Mouse (Mus musculus) midbrain, embryonic 13.5 days (tissue): ENCODE data around the gene Gm20532. TPM values are rescaled to one million over a fixed set of nuclear protein-coding genes. Genes with fewer than 3 reads are reported as not detected.

Source experiments
- ATAC-seq: fragments of 200-750 bp; cut with Nextera tagmentation; 2 replicates; pipeline ENCODE4 v1.8.0; 2017; ENCODE audit warnings: mild to moderate bottlenecking, moderate TSS enrichment, moderate library complexity
- H3K27ac ChIP-seq: fragments of 300-500 bp; sonication (generic); 2 replicates; pipeline ENCODE4 v1.5.1; 2015; ENCODE audit warnings: inconsistent platforms, mild to moderate bottlenecking, moderate library complexity
- H3K27me3 ChIP-seq: fragments of 300-500 bp; sonication (generic); 2 replicates; pipeline ENCODE4 v1.6.1; 2015; ENCODE audit warnings: mild to moderate bottlenecking, inconsistent platforms
- H3K36me3 ChIP-seq: fragments of 300-500 bp; sonication (generic); 2 replicates; pipeline ENCODE4 v1.6.1; 2015; ENCODE audit warnings: mild to moderate bottlenecking, inconsistent platforms
- H3K4me1 ChIP-seq: fragments of 300-500 bp; sonication (generic); replicated peaks from 2 replicates; pipeline ENCODE4 v1.6.1; 2015; ENCODE audit warnings: inconsistent platforms
- H3K4me2 ChIP-seq: fragments of 300-500 bp; sonication (generic); replicated peaks from 2 replicates; pipeline ENCODE4 v1.6.1; 2015; ENCODE audit warnings: moderate library complexity, mild to moderate bottlenecking, inconsistent platforms
- H3K4me3 ChIP-seq: fragments of 300-500 bp; sonication (generic); replicated peaks from 2 replicates; pipeline ENCODE4 v1.5.1; 2015; ENCODE audit warnings: mild to moderate bottlenecking, inconsistent platforms
- H3K9ac ChIP-seq: fragments of 300-500 bp; sonication (generic); replicated peaks from 2 replicates; pipeline ENCODE4 v1.6.1; 2015; ENCODE audit warnings: mild to moderate bottlenecking, inconsistent platforms
- H3K9me3 ChIP-seq: fragments of 300-500 bp; sonication (generic); 2 replicates; pipeline ENCODE4 v1.6.1; 2016; ENCODE audit warnings: mild to moderate bottlenecking, inconsistent platforms
- WGBS: fragments of 180-500 bp; shearing (Covaris S2); methylation state at CpG from one replicate; pipeline ENCODE4 v1.1.7; 2015; 5-methylcytosine and 5-hydroxymethylcytosine counted together
- polyA plus RNA-seq: library from polyadenylated mRNA; unstranded; fragments of >200 nt; fragmentation: Nextera tagmentation; extraction: Ambion mirVana; gene quantifications from 2 replicates; pipeline ENCODE4 v1.2.1, GENCODE M21; 2015

Gm20532 gene
- polyA plus RNA-seq, 1 experiment from 2014 or later: not detected

GRCm38 (mm10) chr2:26611054-26611453 is 24.6 kb downstream of the Gm20532 start:
- H3K4me2 ChIP-seq: no peak overlapping the region
- no peaks in the 10 kb centered on the region for H3K36me3 ChIP-seq
- H3K4me3 ChIP-seq: no peak overlapping the region
- H3K27ac ChIP-seq: no peak overlapping the region
- H3K27me3 ChIP-seq: peaks cover 4% of the 10 kb centered on the region
- H3K4me1 ChIP-seq: peaks cover 5% of the 10 kb centered on the region; the same call in 1 of the 2 replicates
- no peaks in the 10 kb centered on the region for H3K9me3 ChIP-seq
- no peak overlapping the region for H3K9ac ChIP-seq
- ATAC-seq: no peak

GRCm38 (mm10) chr2:26611896-26612295 is 25.5 kb downstream of the Gm20532 start:
- H3K9me3 ChIP-seq: no peaks in the 10 kb centered on the region
- H3K27ac ChIP-seq: no peak overlapping the region
- no peak overlapping the region for H3K9ac ChIP-seq
- no peaks in the 10 kb centered on the region for H3K36me3 ChIP-seq
- ATAC-seq: no peak
- H3K27me3 ChIP-seq: no peaks in the 10 kb centered on the region
- H3K4me3 ChIP-seq: no peak overlapping the region
- H3K4me1 ChIP-seq: peaks cover 3% of the 10 kb centered on the region; the same call in 1 of the 2 replicates
- H3K4me2 ChIP-seq: no peak overlapping the region

GRCm38 (mm10) chr2:26614903-26615302 is 28.5 kb downstream of the Gm20532 start:
- H3K27ac ChIP-seq: no peak overlapping the region
- 80% methylated on average over 5 of the region's 5 CpGs for WGBS
- ATAC-seq: no peak

GRCm38 (mm10) chr2:26615459-26616124 is 29.2 kb downstream of the Gm20532 start:
- H3K4me3 ChIP-seq: no peak overlapping the region
- H3K9ac ChIP-seq: no peak overlapping the region
- no peak for ATAC-seq

More at GRCm38 (mm10) chr2:26614903-26615302, 28.5 kb downstream of the Gm20532 start:
- Histone ChIP-seq H3K4me3 (no peak overlapping the region), H3K9ac (no peak overlapping the region), H3K36me3 (no peaks in the 10 kb centered on the region), H3K9me3 (no peaks in the 10 kb centered on the region), H3K27me3 (no peaks in the 10 kb centered on the region), H3K4me1 (no peaks in the 10 kb centered on the region), H3K4me2 (no peak overlapping the region)

GRCm38 (mm10) chr2:26617331-26617730 is 30.9 kb downstream of the Gm20532 start:
- H3K4me1 ChIP-seq: no peaks in the 10 kb centered on the region
- H3K4me2 ChIP-seq: no peak overlapping the region
- H3K4me3 ChIP-seq: no peak overlapping the region
- WGBS: 81% methylated on average over 6 of the region's 6 CpGs
- H3K9ac ChIP-seq: no peak overlapping the region
- H3K9me3 ChIP-seq: no peaks in the 10 kb centered on the region
- ATAC-seq: no peak
- no peak overlapping the region for H3K27ac ChIP-seq
- no peaks in the 10 kb centered on the region for H3K27me3 ChIP-seq
- no peaks in the 10 kb centered on the region for H3K36me3 ChIP-seq

More at GRCm38 (mm10) chr2:26615459-26616124, 29.2 kb downstream of the Gm20532 start:
- Histone ChIP-seq H3K4me1 (no peaks in the 10 kb centered on the region), H3K4me2 (no peak overlapping the region), H3K27me3 (no peaks in the 10 kb centered on the region), H3K9me3 (no peaks in the 10 kb centered on the region), H3K27ac (no peak overlapping the region), H3K36me3 (no peaks in the 10 kb centered on the region)
- 88% methylated on average over 4 of the region's 4 CpGs for WGBS

- Histone ChIP-seq H3K36me3 (no peaks in the 10 kb centered on the region), H3K4me2 (no peak overlapping the region), H3K27ac (no peak overlapping the region), H3K9ac (no peak overlapping the region), H3K4me1 (no peaks in the 10 kb centered on the region), H3K27me3 (no peaks in the 10 kb centered on the region), H3K4me3 (no peak overlapping the region), H3K9me3 (no peaks in the 10 kb centered on the region)
- 62% methylated on average over 7 of the region's 7 CpGs for WGBS
- ATAC-seq: no peak
Measured at GRCm38 (mm10) chr2:26617928-26618327, 31.5 kb downstream of the Gm20532 start.

- Histone ChIP-seq H3K9me3 (no peaks in the 10 kb centered on the region), H3K27me3 (no peaks in the 10 kb centered on the region), H3K4me3 (no peak overlapping the region), H3K36me3 (no peaks in the 10 kb centered on the region), H3K4me2 (no peak overlapping the region), H3K4me1 (no peaks in the 10 kb centered on the region), H3K9ac (no peak overlapping the region), H3K27ac (no peak overlapping the region)
- ATAC-seq: no peak
- 47% methylated on average over 2 of the region's 2 CpGs for WGBS
Measured at GRCm38 (mm10) chr2:26621246-26621645, 34.8 kb downstream of the Gm20532 start.

GRCm38 (mm10) chr2:26622984-26623383 is 36.5 kb downstream of the Gm20532 start:
- H3K9ac ChIP-seq: 0 out of 2 replicates have a peak overlapping the region, but pooled peaks have one; percentile 6
- peaks cover 8% of the 10 kb centered on the region for H3K4me1 ChIP-seq
- ATAC-seq: no peak
- H3K9me3 ChIP-seq: no peaks in the 10 kb centered on the region
- H3K27ac ChIP-seq: no peak overlapping the region
- H3K4me2 ChIP-seq: no peak overlapping the region
- no peaks in the 10 kb centered on the region for H3K36me3 ChIP-seq
- WGBS: 60% methylated on average over 5 of the region's 5 CpGs
- H3K27me3 ChIP-seq: no peaks in the 10 kb centered on the region
- no peak overlapping the region for H3K4me3 ChIP-seq

- H3K27me3 ChIP-seq: no peaks in the 10 kb centered on the region
- WGBS: 92% methylated on average over 3 of the region's 3 CpGs
- no peak overlapping the region for H3K27ac ChIP-seq
- no peak overlapping the region for H3K9ac ChIP-seq
- no peak overlapping the region for H3K4me2 ChIP-seq
- no peaks in the 10 kb centered on the region for H3K9me3 ChIP-seq
- H3K4me3 ChIP-seq: no peak overlapping the region
- H3K36me3 ChIP-seq: no peaks in the 10 kb centered on the region
- no peak for ATAC-seq
- peaks cover 26% of the 10 kb centered on the region for H3K4me1 ChIP-seq
Measured at GRCm38 (mm10) chr2:26625419-26625818, 39.0 kb downstream of the Gm20532 start.

GRCm38 (mm10) chr2:26626081-26626480 is 39.6 kb downstream of the Gm20532 start:
- H3K27ac ChIP-seq: no peak overlapping the region
- no peak for ATAC-seq
- peaks cover 33% of the 10 kb centered on the region for H3K4me1 ChIP-seq
- H3K9ac ChIP-seq: no peak overlapping the region
- 69% methylated on average over 3 of the region's 3 CpGs for WGBS
- no peak overlapping the region for H3K4me2 ChIP-seq
- no peaks in the 10 kb centered on the region for H3K9me3 ChIP-seq
- no peaks in the 10 kb centered on the region for H3K36me3 ChIP-seq
- no peak overlapping the region for H3K4me3 ChIP-seq
- H3K27me3 ChIP-seq: no peaks in the 10 kb centered on the region

- H3K36me3 ChIP-seq: 0 out of 2 replicates have a peak, but pooled peaks cover 5% of the 10 kb centered on the region
- peak within 1 kb of the TSS; percentile 93 for H3K4me2 ChIP-seq
- peak; percentile 81 for ATAC-seq
- peaks cover 53% of the 10 kb centered on the region for H3K4me1 ChIP-seq
- H3K9me3 ChIP-seq: no peaks in the 10 kb centered on the region
- WGBS: under 1% methylated on average over 69 of the region's 70 CpGs
- peak within 1 kb of the TSS; percentile 83 for H3K27ac ChIP-seq
- peak within 1 kb of the TSS; percentile 88 for H3K9ac ChIP-seq
- H3K27me3 ChIP-seq: no peaks in the 10 kb centered on the region
- H3K4me3 ChIP-seq: peak within 1 kb of the TSS; percentile 60
Measured at GRCm38 (mm10) chr2:26627921-26628739, 41.7 kb downstream of the Gm20532 start, which contains the start of gene Fam69b. Fam69b (plus strand) TSS chr2:26628457.

- peak overlapping the region; percentile 60 for H3K4me3 ChIP-seq
- no peaks in the 10 kb centered on the region for H3K9me3 ChIP-seq
- H3K9ac ChIP-seq: peak overlapping the region; percentile 88
- H3K4me2 ChIP-seq: peak overlapping the region; percentile 93
- peaks cover 61% of the 10 kb centered on the region for H3K4me1 ChIP-seq
- WGBS: 16% methylated on average over 5 of the region's 5 CpGs
- peaks cover 5% of the 10 kb centered on the region for H3K36me3 ChIP-seq
- peak overlapping the region; percentile 83 for H3K27ac ChIP-seq
- peak; percentile 72 for ATAC-seq
- H3K27me3 ChIP-seq: no peaks in the 10 kb centered on the region
Measured at GRCm38 (mm10) chr2:26628792-26629437, 42.5 kb downstream of the Gm20532 start.
